Mouse (Mus musculus): ENCODE data around the gene Vcan.

GRCm38 (mm10) chr13:89742686-89743200, 434 bp upstream of the Vcan start:
- TF ChIP-seq POLR2A (IDR thresholded peaks at IDR 0.05; ENCODE audit: low read depth, low read length), result no peak
- no peak for TF ChIP-seq CTCF (IDR thresholded peaks at IDR 0.05; ENCODE audit: borderline replicate concordance, insufficient read depth, low read length)

All from embryonic fibroblast, embryonic 13.5 days (primary cell).